Mouse (Mus musculus): ENCODE results near the gene Zcchc14. TPM values are rescaled to one million over a fixed set of nuclear protein-coding genes. Genes with fewer than 3 reads are reported as not detected.

Zcchc14 gene
- polyA plus RNA-seq, 2 experiments, result 1.3 to 1.7 TPM

DNA sequence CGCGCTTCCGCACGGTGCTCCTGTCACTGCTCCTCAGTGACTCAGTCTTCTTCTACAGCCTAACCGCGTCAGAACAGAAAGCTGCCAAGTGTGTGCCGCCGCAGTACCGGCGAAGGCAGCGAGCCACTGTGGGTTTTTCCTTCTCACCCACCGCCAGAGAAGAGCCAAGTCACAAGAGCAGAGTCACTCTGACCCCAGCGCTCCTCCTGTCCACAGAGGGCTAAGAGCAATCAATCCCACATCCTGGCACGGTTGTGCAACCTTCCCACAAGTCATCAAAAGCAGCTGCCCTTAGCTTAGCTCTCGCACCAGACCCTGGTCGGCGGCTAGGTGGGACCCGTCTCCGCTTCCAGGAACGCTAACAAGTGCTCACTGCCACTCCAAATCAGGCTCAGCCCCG is 82.4 kb downstream of the Zcchc14 start:
- Histone ChIP-seq H3K27ac (no peak overlapping the region), H3K36me3 (replicated peaks; ENCODE audit: control insufficient read depth, insufficient read depth, low read depth) (no peaks in the 10 kb centered on the region), H3K4me2 (ENCODE audit: low read depth) (peak overlapping the region; percentile 30), H3K9ac (replicated peaks) (no peak overlapping the region), H3K27me3 (ENCODE audit: control insufficient read depth, insufficient read depth, low read length) (no peaks in the 10 kb centered on the region), H3K4me1 (replicated peaks; ENCODE audit: control insufficient read depth in 2 of 2, insufficient read depth in 2 of 2, low read length in 1 of 2) (peaks cover 0 to 6% of the 10 kb centered on the region in 2 experiments; a peak in 2 of 4 replicates), H3K9me3 (ENCODE audit: control insufficient read depth, low read length) (no peaks in the 10 kb centered on the region), H3K4me3 (ENCODE audit: insufficient read depth in 1 of 2, low read depth in 2 of 2, low read length in 2 of 2) (peak overlapping the region in 1 of 2 experiments; percentile 9; a peak in 1 of 4 replicates)
- ATAC-seq (ENCODE audit: insufficient read depth) (peak; percentile 19; the same call in 1 of the 2 replicates), DNase-seq (ENCODE audit: low read depth in 3 of 3, low spot score in 3 of 3) (no peak)
- TF ChIP-seq CTCF (IDR thresholded peaks at IDR 0.05; ENCODE audit: low read depth), result no peak
- TF ChIP-seq EP300 (IDR thresholded peaks at IDR 0.05; ENCODE audit: low read depth), result no peak
- 40% methylated on average over 21 of the region's 21 CpGs for WGBS (ENCODE audit: insufficient replicate concordance)

DNA sequence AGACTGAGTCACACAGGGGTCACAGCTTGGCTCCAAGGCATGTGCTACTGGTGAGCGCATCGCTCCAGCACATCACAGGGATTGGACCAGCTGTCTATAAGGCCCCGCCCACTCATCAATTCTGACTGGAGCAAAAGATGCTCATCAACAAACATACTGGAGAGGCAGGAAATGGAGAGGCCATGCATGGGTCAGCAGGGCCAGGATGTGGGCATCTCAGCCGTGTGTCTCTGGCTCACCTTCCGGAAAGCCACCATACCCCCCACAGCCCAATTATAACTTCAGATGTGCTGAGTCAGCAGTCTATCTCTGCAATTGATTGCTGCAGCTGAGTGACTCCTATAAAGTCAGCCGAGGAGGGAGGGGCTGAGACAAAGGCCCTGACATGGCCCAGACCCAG is 84.4 kb downstream of the Zcchc14 start:
- Histone ChIP-seq H3K27ac (no peak overlapping the region), H3K4me3 (ENCODE audit: insufficient read depth in 1 of 2, low read depth in 2 of 2, low read length in 2 of 2) (no peak overlapping the region), H3K27me3 (ENCODE audit: control insufficient read depth, insufficient read depth, low read length) (no peaks in the 10 kb centered on the region), H3K9me3 (ENCODE audit: control insufficient read depth, low read length) (no peaks in the 10 kb centered on the region), H3K9ac (replicated peaks) (no peak overlapping the region), H3K36me3 (replicated peaks; ENCODE audit: control insufficient read depth, insufficient read depth, low read depth) (no peaks in the 10 kb centered on the region), H3K4me2 (ENCODE audit: low read depth) (no peak overlapping the region), H3K4me1 (replicated peaks; ENCODE audit: control insufficient read depth in 2 of 2, insufficient read depth in 2 of 2, low read length in 1 of 2) (peaks cover 0 to 3% of the 10 kb centered on the region in 2 experiments; a peak in 2 of 4 replicates)
- WGBS (ENCODE audit: insufficient replicate concordance), result 68% methylated on average over 6 of the region's 6 CpGs
- no peak for ATAC-seq (ENCODE audit: insufficient read depth)
- TF ChIP-seq EP300 (IDR thresholded peaks at IDR 0.05; ENCODE audit: low read depth), result no peak
- TF ChIP-seq CTCF (IDR thresholded peaks at IDR 0.05; ENCODE audit: low read depth), result no peak
- DNase-seq (ENCODE audit: low read depth in 3 of 3, low spot score in 3 of 3), result no peak

DNA sequence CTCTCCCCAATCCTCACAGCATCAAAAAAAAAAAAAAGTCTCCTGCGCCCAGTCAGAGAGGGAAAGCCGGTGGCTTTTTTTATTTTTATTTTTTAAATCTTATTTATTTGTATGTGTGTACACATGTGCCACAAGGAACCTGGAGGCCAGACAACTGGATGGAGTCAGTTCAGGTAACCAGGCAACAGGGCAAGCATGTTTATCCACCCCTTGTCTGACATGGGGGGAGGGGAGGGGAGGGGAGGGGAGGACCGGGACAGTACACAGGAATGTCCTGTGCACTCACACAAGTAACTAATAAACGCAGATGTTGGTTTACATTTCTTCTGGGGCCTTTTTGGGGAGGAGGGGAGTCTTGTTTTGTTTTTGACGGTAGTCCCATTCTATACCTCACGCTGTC is 89.0 kb downstream of the Zcchc14 start:
- WGBS (ENCODE audit: insufficient replicate concordance), result 80% methylated on average over 6 of the region's 6 CpGs
- Histone ChIP-seq H3K4me3 (ENCODE audit: insufficient read depth in 1 of 2, low read depth in 2 of 2, low read length in 2 of 2) (no peak overlapping the region), H3K4me1 (replicated peaks; ENCODE audit: control insufficient read depth in 2 of 2, insufficient read depth in 2 of 2, low read length in 1 of 2) (no peaks in the 10 kb centered on the region), H3K9me3 (ENCODE audit: control insufficient read depth, low read length) (no peaks in the 10 kb centered on the region), H3K4me2 (ENCODE audit: low read depth) (no peak overlapping the region), H3K36me3 (replicated peaks; ENCODE audit: control insufficient read depth, insufficient read depth, low read depth) (no peaks in the 10 kb centered on the region), H3K9ac (replicated peaks) (no peak overlapping the region), H3K27me3 (ENCODE audit: control insufficient read depth, insufficient read depth, low read length) (no peaks in the 10 kb centered on the region), H3K27ac (no peak overlapping the region)
- ATAC-seq (ENCODE audit: insufficient read depth) (no peak), DNase-seq (ENCODE audit: low read depth in 3 of 3, low spot score in 3 of 3) (no peak)
- no peak for TF ChIP-seq CTCF (IDR thresholded peaks at IDR 0.05; ENCODE audit: low read depth)
- TF ChIP-seq EP300 (IDR thresholded peaks at IDR 0.05; ENCODE audit: low read depth), result no peak

DNA sequence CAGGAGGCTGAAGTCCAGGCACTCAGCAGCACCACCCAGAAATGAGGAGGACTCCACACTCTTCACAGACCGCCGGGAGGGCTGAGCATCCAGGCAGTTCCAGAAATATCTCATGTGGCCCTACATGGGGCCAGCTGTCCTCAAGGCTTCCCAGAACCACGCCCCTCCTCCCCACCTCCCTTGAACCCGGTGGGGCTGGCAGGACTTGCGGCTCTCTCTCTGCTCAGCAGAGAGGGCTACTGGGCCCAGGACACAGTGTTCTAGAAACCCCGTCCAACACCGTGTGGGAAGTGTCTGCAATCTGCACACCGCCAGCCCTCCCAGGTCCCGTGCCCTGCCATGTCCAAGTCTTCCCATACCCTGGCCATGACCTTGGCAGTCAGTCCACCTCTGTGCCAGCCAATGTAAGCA is 89.8 kb downstream of the Zcchc14 start:
- H3K4me1 ChIP-seq (replicated peaks; ENCODE audit: control insufficient read depth in 2 of 2, insufficient read depth in 2 of 2, low read length in 1 of 2), result no peaks in the 10 kb centered on the region
- H3K9ac ChIP-seq (replicated peaks), result no peak overlapping the region
- 72% methylated on average over 9 of the region's 9 CpGs for WGBS (ENCODE audit: insufficient replicate concordance)
- H3K27ac ChIP-seq, result no peak overlapping the region
- H3K27me3 ChIP-seq (ENCODE audit: control insufficient read depth, insufficient read depth, low read length), result no peaks in the 10 kb centered on the region
- no peak for DNase-seq (ENCODE audit: low read depth in 3 of 3, low spot score in 3 of 3)
- TF ChIP-seq EP300 (IDR thresholded peaks at IDR 0.05; ENCODE audit: low read depth) (no peak), CTCF (IDR thresholded peaks at IDR 0.05; ENCODE audit: low read depth) (no peak)
- H3K4me3 ChIP-seq (ENCODE audit: insufficient read depth in 1 of 2, low read depth in 2 of 2, low read length in 2 of 2), result no peak overlapping the region
- H3K36me3 ChIP-seq (replicated peaks; ENCODE audit: control insufficient read depth, insufficient read depth, low read depth), result no peaks in the 10 kb centered on the region
- H3K4me2 ChIP-seq (ENCODE audit: low read depth), result no peak overlapping the region
- no peak for ATAC-seq (ENCODE audit: insufficient read depth)
- H3K9me3 ChIP-seq (ENCODE audit: control insufficient read depth, low read length), result no peaks in the 10 kb centered on the region

DNA sequence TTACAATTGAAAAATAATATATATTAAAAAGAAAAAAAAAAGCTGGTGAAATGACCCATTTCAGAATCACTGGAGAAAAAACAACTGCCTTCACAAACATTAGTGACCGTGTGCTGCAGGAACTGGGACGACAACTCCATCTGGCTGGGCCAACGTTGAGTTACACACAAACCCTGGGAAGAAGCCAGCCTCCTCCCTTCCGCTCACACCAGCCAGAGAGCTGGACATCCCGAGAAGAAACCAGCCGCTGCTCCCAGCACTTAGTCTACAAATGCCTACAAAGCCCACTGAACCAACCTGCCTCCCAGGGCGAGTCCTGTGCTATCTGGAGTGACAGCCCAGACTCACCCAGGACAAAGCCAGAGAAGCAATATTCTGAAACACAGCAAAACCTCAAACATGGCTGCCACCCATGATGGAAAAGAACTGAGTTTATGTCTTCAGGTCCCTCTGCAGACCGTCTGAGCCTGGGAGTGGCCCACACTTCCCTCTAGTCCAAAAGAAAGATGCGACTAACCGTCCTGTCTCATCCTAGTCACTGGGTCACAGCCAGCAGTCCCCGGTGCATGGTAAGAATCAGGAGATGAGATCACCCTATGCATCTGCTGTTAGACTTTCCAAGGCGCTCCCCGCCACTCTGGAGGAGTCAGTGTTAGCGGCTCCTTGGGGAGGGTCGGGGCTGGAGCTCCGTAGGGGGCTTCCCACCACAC is 90.9 kb downstream of the Zcchc14 start:
- WGBS (ENCODE audit: insufficient replicate concordance), result 73% methylated on average over 16 of the region's 16 CpGs
- no peak overlapping the region for H3K4me2 ChIP-seq (ENCODE audit: low read depth)
- ATAC-seq (ENCODE audit: insufficient read depth) (no peak), DNase-seq (ENCODE audit: low read depth in 3 of 3, low spot score in 3 of 3) (no peak)
- H3K9me3 ChIP-seq (ENCODE audit: control insufficient read depth, low read length), result no peaks in the 10 kb centered on the region
- H3K4me1 ChIP-seq (replicated peaks; ENCODE audit: control insufficient read depth in 2 of 2, insufficient read depth in 2 of 2, low read length in 1 of 2), result no peaks in the 10 kb centered on the region
- no peaks in the 10 kb centered on the region for H3K36me3 ChIP-seq (replicated peaks; ENCODE audit: control insufficient read depth, insufficient read depth, low read depth)
- no peaks in the 10 kb centered on the region for H3K27me3 ChIP-seq (ENCODE audit: control insufficient read depth, insufficient read depth, low read length)
- no peak for TF ChIP-seq CTCF (IDR thresholded peaks at IDR 0.05; ENCODE audit: low read depth)
- TF ChIP-seq EP300 (IDR thresholded peaks at IDR 0.05; ENCODE audit: low read depth), result no peak
- H3K4me3 ChIP-seq (ENCODE audit: insufficient read depth in 1 of 2, low read depth in 2 of 2, low read length in 2 of 2), result no peak overlapping the region
- no peak overlapping the region for H3K27ac ChIP-seq
- H3K9ac ChIP-seq (replicated peaks), result no peak overlapping the region
